19 mouse cellular contexts compared by ENCODE assay signal in the genomic region with DNA sequence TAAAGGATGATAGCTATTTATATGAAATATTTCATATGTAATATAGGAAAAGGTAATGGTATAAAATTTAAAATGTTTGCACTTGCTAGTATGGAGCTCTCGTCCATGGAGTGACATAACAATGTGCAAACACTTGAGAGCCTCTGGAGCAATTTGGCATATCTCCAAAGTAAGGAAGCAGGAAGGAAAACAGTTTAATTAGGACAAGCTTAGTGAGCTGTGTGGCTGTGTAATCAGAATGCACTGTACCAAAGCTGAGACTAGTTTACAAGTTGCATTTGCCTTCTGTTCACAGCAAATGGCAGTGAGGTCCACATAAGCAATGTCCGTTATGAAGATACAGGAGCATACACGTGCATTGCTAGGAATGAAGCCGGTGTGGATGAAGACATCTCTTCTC.
DNase-seq lines count a peak whose midpoint lies in the region; ATAC-seq and TF ChIP-seq lines count a peak whose summit lies in the region.
"Had no signal": no experiment of that assay in that cellular context is flagged by ENCODE, and none has a peak within 500 bp of the region (broad histone marks: within the 10 kb centered on the region; RNA-seq: fewer than 3 reads in every experiment).

No protein-coding gene starts in this region.

- WGBS in forebrain, embryonic 14.5 days, result 33% methylated on average over 4 of the region's 4 CpGs
- WGBS in forebrain, postnatal 0 days, result 31% methylated on average over 4 of the region's 4 CpGs
- WGBS in neural tube, embryonic 13.5 days, result 71% methylated on average over 4 of the region's 4 CpGs
- WGBS in forebrain, embryonic 16.5 days, result 40% methylated on average over 4 of the region's 4 CpGs

- no peak overlapping the region for H3K4me2 ChIP-seq in forebrain, embryonic 14.5 days (ENCODE audit: low read length)
- H3K4me2 ChIP-seq in forebrain, postnatal 0 days (ENCODE audit: low read depth), result no peak overlapping the region
- no peak overlapping the region for H3K4me2 ChIP-seq in neural tube, embryonic 13.5 days
- H3K4me2 ChIP-seq in forebrain, embryonic 16.5 days (ENCODE audit: low read length), result no peak overlapping the region
- H3K4me2 ChIP-seq: limb, embryonic 13.5 days; liver, embryonic 15.5 days had no signal

- no peaks in the 10 kb centered on the region for H3K36me3 ChIP-seq in forebrain, embryonic 14.5 days (ENCODE audit: control insufficient read depth, insufficient read depth, low read length)
- no peaks in the 10 kb centered on the region for H3K36me3 ChIP-seq in forebrain, postnatal 0 days (ENCODE audit: insufficient read depth)
- H3K36me3 ChIP-seq in neural tube, embryonic 13.5 days, result no peaks in the 10 kb centered on the region
- no peaks in the 10 kb centered on the region for H3K36me3 ChIP-seq in forebrain, embryonic 16.5 days (ENCODE audit: control insufficient read depth, insufficient read depth)
- H3K36me3 ChIP-seq: G1E; heart, embryonic 10.5 days; limb, embryonic 13.5 days; liver, embryonic 15.5 days had no signal

- peak; percentile 61 for DNase-seq in forebrain, embryonic 14.5 days (ENCODE audit: low spot score)
- DNase-seq in forebrain, postnatal 0 days, result no peak
- DNase-seq in neural tube, embryonic 10.5 days (ENCODE audit: extremely low spot score, low spot score), result no peak
- DNase-seq: gastrocnemius, postnatal 36 days; heart, postnatal 10 days; lung, postnatal 10 days; spleen, adult 18-20 months; thymus, adult 18-20 months had no signal

- no peak overlapping the region for H3K9ac ChIP-seq in forebrain, embryonic 14.5 days (ENCODE audit: low read length)
- no peak overlapping the region for H3K9ac ChIP-seq in forebrain, postnatal 0 days
- no peak overlapping the region for H3K9ac ChIP-seq in neural tube, embryonic 13.5 days
- no peak overlapping the region for H3K9ac ChIP-seq in forebrain, embryonic 16.5 days (replicated peaks; ENCODE audit: low read depth, low read length)
- H3K9ac ChIP-seq: limb, embryonic 13.5 days; liver, embryonic 15.5 days had no signal

- no peak overlapping the region for H3K4me3 ChIP-seq in forebrain, embryonic 14.5 days (ENCODE audit: low read depth, low read length)
- H3K4me3 ChIP-seq in forebrain, postnatal 0 days (ENCODE audit: low read depth, low read length), result no peak overlapping the region
- H3K4me3 ChIP-seq in neural tube, embryonic 13.5 days, result no peak overlapping the region
- H3K4me3 ChIP-seq in forebrain, embryonic 16.5 days (replicated peaks; ENCODE audit: low read length), result no peak overlapping the region
- H3K4me3 ChIP-seq: erythroblast, embryonic 14.5 days; heart, embryonic 10.5 days; limb, embryonic 13.5 days; liver, embryonic 15.5 days had no signal

- peak; percentile 80 for ATAC-seq in forebrain, embryonic 14.5 days
- no peak for ATAC-seq in forebrain, postnatal 0 days
- peak; percentile 63; the same call in 1 of the 2 replicates for ATAC-seq in neural tube, embryonic 13.5 days (ENCODE audit: low read depth)
- peak; percentile 85 for ATAC-seq in forebrain, embryonic 16.5 days
- no peak for ATAC-seq in erythroblast, adult 5-6 weeks (replicated peaks; ENCODE audit: low FRiP score, poor library complexity, severe bottlenecking)
- ATAC-seq in monocyte, adult 5-6 weeks (replicated peaks; ENCODE audit: insufficient number of reproducible peaks, low FRiP score, low TSS enrichment, poor library complexity, severe bottlenecking), result no peak; the same call in 1 of the 2 replicates
- ATAC-seq: CD4-positive, CD25-positive, alpha-beta regulatory T cell, adult 4 months; inflammation-experienced regulatory T-cells, adult 6 months had no signal

- no peak overlapping the region for H3K27ac ChIP-seq in forebrain, embryonic 14.5 days (ENCODE audit: low read depth, low read length)
- H3K27ac ChIP-seq in forebrain, postnatal 0 days (ENCODE audit: low read depth, low read length), result no peak overlapping the region
- no peak overlapping the region for H3K27ac ChIP-seq in neural tube, embryonic 13.5 days (replicated peaks)
- H3K27ac ChIP-seq in forebrain, embryonic 16.5 days (ENCODE audit: low read length), result no peak overlapping the region
- H3K27ac ChIP-seq: heart, embryonic 10.5 days; limb, embryonic 13.5 days; liver, embryonic 15.5 days had no signal

- no peaks in the 10 kb centered on the region for H3K4me1 ChIP-seq in forebrain, embryonic 14.5 days (ENCODE audit: control insufficient read depth, insufficient read depth, low read length)
- H3K4me1 ChIP-seq in forebrain, postnatal 0 days (ENCODE audit: insufficient read depth), result no peaks in the 10 kb centered on the region
- no peaks in the 10 kb centered on the region for H3K4me1 ChIP-seq in neural tube, embryonic 13.5 days (replicated peaks)
- peaks cover 4% of the 10 kb centered on the region; the same call in 1 of the 2 replicates for H3K4me1 ChIP-seq in forebrain, embryonic 16.5 days (replicated peaks; ENCODE audit: control insufficient read depth, insufficient read depth, low read length)
- H3K4me1 ChIP-seq: heart, embryonic 10.5 days; limb, embryonic 13.5 days; liver, embryonic 15.5 days had no signal

- no peaks in the 10 kb centered on the region for H3K27me3 ChIP-seq in forebrain, embryonic 14.5 days (replicated peaks; ENCODE audit: control insufficient read depth, insufficient read depth, low read length)
- no peaks in the 10 kb centered on the region for H3K27me3 ChIP-seq in forebrain, postnatal 0 days (ENCODE audit: insufficient read depth, low read length)
- H3K27me3 ChIP-seq in neural tube, embryonic 13.5 days, result no peaks in the 10 kb centered on the region
- H3K27me3 ChIP-seq in forebrain, embryonic 16.5 days (replicated peaks; ENCODE audit: control insufficient read depth, insufficient read depth, low read length), result no peaks in the 10 kb centered on the region
- H3K27me3 ChIP-seq: limb, embryonic 13.5 days; liver, embryonic 15.5 days had no signal

- TF ChIP-seq CTCF in forebrain, postnatal 0 days (IDR thresholded peaks at IDR 0.05; ENCODE audit: low read depth), result no peak

- no peaks in the 10 kb centered on the region for H3K9me3 ChIP-seq in forebrain, embryonic 14.5 days (replicated peaks; ENCODE audit: control insufficient read depth, low read length)
- H3K9me3 ChIP-seq in forebrain, postnatal 0 days (ENCODE audit: low read length), result no peaks in the 10 kb centered on the region
- no peaks in the 10 kb centered on the region for H3K9me3 ChIP-seq in neural tube, embryonic 13.5 days
- H3K9me3 ChIP-seq in forebrain, embryonic 16.5 days (ENCODE audit: control insufficient read depth, low read length), result no peaks in the 10 kb centered on the region
- H3K9me3 ChIP-seq: G1E; heart, embryonic 10.5 days; limb, embryonic 13.5 days; liver, embryonic 15.5 days had no signal

Comparison
In these comparisons a context has a peak if more than half of its experiments do, and no peak if none do; other contexts are left out.
1. ATAC-seq: peak in forebrain, embryonic 14.5 days (single experiment), neural tube, embryonic 13.5 days (single experiment) and forebrain, embryonic 16.5 days (single experiment); none in forebrain, postnatal 0 days (single experiment), erythroblast, adult 5-6 weeks (single experiment) and monocyte, adult 5-6 weeks (single experiment).